Mouse (Mus musculus): ENCODE measurements around the gene Dynll2.
"Not testable (repeated sequence)": the region's sequence is repeated elsewhere in the genome, so short reads cannot be mapped to it uniquely, and the experiment has no call there.

Dynll2 gene

DNA sequence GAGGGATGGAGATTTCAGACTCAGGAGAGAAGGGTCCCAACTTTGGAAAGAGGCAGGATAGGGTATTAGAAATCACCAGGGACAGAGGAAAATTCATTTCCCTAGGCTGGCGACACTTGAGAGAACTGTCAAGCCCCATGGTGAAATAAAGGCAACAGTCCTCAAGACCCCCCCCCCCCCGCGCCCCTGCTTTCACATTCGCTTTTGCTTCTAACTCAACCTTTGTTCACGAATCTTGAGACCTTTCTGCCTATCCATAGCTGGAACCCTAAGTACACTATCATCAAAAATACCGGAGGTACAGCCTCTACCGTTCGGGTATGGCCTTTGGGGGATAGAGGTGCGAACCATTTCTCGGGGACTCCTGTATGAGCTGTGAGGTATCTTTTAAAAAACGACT is 528 bp upstream of the Dynll2 start:
- DNase-seq (ENCODE audit: low read depth) = no peak

DNA sequence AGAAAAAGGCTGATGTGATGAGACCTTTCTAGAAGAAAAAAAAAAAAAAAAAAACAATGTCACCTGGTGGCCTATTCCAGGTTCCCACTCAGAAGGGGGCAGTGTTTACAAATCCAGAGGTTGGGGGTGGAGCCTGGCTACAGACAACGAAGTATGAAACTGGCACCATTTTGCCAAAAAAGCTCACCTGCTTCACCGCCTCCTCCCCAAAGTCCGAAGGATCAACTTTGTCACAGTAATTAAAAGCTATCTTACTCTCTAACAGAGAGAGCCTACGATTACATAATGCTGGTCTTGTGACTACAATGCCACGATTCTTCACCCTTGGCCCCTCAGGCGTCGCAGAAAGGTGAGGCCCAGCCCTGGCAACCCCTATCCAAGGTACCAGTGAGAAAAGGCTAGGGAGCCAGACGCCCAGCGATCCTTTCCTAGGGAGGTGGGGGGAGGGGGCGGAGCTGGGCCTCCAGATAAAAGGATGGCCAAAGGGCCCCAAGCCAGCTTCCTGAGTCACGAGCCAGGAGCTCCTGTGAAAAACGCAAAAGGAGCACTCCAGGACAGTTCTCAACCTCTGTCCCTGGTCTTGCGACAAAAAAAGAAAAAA is 1.1 kb downstream of the Dynll2 start:
- DNase-seq (ENCODE audit: low read depth) = no peak

DNA sequence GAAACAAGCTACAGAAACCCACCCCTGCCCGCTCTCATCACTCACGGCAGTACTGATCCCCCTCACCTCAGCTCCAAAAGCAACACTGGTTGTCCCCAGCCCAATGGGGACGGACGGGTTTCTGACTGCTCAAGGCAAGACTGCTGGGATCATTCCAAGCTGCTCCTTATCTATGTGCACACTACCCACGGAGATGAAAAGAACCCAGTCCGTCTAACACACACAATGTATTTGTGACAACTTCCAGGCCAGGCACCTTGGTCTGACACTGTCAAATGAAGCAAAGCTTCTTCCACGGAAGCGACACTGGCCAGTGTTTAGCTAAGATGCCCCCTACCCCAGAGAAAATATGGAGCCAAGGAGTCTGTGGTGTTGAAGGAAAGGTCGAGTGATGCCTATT is 1.7 kb downstream of the Dynll2 start:
- no peak for DNase-seq (ENCODE audit: low read depth)

DNA sequence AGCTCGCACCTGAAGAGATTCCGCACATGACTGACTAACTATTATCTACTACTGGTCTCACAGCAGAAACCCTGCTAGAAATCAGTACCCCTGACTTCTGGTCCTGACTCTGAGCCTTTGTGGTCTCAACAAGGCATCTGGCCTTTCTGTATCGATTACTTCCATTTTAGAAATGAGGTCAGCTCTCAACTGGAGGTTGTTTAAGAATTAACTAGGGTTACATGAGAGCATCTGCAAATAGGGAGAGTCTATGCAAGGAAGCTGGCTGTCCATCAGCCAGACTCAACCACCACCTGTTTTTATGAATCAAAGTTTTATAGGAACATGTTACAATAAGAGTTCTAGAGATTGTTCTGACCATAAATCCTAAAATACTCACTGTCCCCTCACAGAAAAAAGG is 2.8 kb downstream of the Dynll2 start:
- no peak for DNase-seq (ENCODE audit: low read depth)

DNA sequence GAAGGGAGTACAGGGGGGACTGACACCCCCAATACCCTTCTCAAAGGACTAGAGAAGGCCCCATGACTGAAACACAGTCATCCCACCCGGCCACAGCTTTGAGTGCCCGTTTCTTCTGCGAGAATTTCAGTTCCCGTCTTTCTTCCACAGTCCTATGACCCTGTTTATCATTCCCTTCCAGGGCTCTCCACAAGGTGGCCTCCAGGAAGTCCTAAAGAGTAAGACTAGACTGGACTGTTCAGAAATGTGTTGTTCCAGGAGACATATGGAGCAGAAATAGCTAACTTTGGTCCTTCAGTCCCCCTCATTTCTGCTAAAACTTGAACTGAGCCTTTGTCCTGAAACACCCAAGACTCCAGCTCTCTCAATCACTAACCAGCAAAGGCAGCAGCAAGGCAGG is 8.4 kb downstream of the Dynll2 start:
- DNase-seq (ENCODE audit: low read depth) = no peak

DNA sequence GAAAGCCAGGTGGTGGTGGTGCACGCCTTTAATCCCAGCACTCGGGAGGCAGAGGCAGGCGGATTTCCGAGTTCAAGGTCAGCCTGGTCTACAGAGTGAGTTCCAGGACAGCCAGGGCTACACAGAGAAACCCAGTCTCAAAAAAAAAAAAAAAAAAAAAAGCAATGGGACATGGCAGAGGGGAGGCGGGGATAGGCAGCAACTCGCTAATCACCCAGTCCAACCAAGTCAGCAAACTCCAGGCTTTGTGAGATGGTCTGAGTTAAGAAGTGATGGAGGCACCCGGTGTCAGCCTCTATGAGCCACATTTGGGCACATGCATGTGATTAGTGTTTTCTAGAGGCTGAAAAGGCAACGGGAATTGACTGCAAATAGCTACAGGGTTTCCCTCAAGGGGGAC is 10.3 kb downstream of the Dynll2 start:
- DNase-seq (ENCODE audit: low read depth) = not testable (repeated sequence)

DNA sequence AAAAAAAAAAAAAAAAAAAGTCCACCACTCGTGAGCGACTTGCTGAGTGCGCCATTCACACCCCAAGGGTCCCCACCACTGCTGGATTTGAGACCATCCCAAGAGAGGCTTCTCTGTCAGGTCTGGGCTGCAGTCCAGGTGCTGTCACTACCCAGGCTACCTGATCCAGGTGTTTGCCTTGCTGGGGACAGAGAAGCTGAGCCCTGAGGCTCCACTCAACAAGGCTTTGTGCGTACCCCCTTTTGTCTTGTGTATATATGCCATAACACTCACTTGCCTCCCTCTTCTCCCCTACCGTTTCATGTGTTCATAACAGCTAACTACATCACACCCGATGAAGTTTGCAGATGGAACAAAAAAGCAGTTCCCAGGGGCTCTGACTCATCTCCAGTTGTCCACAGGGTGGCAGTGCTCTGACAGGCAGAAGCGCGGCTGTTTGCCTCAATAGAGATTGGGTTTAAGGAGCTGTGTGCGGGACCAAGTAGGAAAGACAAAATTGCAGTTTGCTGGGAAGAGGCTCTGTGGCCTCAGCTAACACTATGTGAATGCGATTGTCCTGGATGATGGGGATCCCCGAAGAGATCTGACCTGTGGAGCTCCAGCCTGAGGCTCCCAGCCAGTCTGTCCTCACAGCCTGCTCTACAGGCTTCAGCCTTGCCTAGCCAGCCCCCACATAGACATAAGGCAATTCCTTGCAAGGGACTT is 12.7 kb downstream of the Dynll2 start:
- DNase-seq (ENCODE audit: low read depth) = peak; percentile 30

DNA sequence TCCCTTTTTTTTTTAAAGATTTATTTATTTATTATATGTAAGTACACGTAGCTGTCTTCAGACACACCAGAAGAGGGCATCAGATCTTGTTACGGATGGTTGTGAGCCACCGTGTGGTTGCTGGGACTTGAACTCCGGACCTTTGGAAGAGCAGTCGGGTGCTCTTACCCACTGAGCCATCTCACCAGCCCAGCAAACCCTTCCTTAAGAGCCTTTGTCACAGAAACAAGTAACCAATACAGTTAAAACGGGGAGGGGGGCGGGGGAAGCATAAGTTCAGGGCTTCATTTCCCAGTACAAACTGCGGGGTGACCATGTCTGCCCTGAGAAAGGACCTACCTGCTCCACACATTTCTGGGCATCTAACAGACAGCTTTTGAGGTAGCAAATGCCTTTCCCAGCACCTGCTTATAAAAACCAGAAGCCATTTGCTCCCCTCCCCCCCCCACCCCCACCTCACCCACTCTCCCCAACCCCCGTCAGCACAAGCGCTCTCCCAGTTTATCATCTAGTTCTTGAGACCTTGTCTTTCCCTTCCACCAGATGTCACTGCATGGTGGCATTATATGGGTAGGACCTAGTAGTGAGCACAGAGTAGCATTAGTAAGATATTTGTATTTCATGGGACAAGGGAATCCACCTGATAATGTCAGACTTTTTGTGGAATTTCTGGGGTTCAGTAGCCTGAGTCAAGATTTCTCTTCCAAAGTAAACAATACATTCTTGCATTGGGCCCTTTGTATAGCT is 13.6 kb downstream of the Dynll2 start:
- DNase-seq (ENCODE audit: low read depth) = no peak

DNA sequence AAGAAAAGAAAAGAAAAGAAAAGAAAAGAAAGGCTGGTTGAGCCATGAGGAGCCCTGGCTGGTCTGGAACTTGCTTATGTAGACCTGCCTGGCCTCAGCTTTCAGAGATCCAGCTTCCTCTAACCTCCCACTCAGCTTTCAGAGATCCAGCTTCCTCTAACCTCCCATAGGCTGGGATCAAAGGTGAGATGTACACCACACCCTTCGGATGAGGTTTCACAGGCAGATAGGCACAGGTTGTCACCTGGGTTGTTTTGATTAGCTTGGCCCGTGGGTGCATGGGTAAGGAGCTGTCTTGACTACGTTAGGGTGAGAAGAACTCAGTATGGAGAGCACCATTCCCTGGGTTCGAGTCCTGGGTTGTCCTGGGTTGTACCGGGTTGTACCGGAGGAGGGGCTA is 14.5 kb downstream of the Dynll2 start:
- DNase-seq (ENCODE audit: low read depth) = no peak

DNA sequence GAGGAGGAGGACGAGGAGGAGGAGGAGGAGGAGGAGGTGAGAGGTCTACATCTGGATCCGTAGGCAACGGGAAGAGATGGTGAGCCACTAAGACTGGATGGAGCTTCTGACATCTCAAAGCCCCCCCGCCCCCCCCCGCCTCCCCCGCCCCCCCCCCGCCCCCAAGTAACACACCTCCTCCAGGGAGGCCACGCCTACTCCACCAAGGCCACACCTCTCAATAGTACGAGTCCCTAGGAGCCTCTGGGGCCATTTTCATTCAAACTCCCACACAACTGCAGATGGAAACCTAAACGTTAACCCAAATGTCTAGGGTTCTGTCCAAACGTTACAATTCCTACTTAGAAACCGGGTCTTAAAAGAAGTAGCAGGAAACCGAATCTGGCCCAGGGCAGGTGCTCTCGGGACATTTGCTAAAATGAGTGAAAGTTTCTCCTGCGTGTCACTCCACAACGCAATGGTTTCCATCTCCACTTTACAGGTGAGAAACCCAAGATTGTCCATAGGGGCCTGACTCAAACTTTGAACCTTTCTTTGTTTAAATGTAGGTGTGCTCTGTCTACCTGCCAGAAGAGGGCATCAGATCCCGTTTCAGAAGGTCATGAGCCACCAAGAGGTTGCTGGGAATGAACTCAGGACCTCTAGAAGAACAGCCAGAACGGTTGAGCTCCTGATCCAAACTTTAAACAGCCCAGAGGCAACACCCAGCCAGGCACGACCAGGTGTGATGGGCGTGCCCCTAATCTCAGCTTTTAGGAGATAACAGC is 18.8 kb downstream of the Dynll2 start:
- no peak for DNase-seq (ENCODE audit: low read depth)

DNA sequence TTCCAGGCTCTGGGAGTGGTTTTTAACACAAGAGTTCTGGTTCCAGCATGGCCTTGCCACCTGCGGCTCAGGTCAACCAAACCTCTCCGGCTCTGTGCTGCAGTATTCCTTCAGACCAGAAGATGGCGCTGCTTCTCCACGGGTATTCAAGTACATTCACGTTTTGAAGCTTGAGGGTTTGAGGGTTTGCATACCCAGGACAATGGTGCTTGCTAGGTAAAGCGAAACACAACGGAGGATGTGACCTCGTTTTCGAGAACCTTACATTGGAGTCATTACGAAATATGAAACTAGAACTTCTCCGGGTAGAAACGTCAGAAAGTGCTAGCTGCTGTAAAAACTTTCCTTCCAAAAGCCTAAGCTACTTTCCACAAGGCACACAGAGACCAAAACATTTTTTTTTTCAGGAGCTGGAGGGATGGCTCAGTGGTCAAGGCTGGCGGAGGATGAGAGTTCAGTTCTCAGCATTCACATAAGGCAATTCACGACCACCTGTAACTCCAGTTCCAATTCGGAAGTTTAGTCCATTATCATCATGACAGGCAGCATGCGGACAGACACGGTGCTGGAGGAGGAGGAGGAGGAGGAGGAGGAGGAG is 19.5 kb downstream of the Dynll2 start:
- DNase-seq (ENCODE audit: low read depth) = peak; percentile 44

DNA sequence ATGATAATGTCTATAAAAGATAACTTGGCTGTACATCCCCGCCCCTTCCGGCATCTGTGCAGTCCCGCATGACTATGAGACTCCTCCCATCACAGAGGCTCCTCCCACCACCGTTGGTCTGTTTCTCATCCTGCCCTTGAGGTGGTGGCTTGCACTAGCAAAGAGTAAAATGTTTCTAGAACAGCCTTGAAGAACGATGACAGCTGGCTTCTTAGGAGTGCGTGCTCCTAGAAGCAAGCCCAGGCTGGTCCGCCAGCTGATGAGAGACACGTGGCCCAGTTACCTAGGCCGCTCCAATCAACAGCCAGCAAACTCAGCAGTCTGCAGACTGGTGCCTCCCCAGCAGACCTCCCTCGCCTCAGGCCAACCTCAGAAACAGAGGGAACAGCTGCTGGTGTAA is 21.1 kb downstream of the Dynll2 start:
- no peak for DNase-seq (ENCODE audit: low read depth)

DNA sequence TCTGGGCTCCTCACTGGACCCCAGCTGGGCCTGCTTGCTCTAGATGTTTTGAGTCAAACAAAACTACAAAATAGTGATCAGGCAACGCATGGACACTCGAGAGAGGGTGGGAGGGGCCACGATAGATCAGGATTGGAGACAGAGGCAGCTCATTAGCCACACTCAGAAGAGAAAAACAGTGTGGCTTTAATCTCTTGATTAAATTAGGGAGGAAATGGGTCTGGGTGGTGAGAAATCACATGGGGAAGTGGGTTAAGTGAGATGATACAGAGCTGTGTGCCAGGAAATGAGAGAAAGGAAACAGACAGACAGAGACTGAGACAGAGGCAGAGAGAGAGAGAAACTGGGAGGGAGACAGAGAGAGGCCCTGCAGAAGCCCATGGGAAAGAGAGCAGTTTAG is 22.0 kb downstream of the Dynll2 start:
- DNase-seq (ENCODE audit: low read depth) = no peak

DNA sequence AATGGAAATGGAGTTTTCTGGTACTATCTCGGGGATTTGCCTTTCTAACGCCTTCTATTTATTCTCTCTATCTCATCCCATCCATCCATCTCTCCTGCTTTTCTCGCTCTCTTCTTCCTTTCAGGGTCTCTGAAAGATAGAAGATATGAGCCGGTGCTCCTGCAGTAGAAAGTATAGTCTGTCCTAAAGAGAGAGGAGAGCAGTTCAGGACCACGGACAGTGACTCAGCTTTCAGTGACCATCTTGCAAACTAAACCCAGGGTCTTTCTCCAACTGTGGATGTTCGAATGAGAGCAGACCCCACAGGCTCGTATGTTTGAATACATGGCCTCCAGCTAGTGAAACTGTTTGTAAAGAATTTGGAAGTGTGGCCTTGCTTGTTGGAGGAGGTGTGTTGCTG is 30.3 kb downstream of the Dynll2 start:
- DNase-seq (ENCODE audit: low read depth) = no peak

DNA sequence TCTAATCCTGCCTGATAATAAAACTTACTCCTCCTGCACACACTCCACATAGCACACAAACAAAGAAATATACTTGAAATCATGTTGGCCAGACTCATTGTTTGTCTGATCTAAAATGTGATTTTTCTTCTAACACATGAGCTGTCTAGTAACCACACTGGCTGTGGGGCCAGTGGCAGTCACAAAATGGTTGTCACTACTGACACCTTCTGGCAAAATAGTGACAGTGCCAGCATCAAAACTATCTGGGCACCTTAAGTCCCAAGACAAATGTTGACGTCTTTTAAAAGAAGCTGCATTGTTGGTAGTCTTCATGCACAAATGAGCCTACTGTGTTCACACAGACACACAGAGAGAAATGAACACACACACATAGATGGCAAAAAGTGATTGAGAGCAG is 32.2 kb downstream of the Dynll2 start:
- no peak for DNase-seq (ENCODE audit: low read depth)

DNA sequence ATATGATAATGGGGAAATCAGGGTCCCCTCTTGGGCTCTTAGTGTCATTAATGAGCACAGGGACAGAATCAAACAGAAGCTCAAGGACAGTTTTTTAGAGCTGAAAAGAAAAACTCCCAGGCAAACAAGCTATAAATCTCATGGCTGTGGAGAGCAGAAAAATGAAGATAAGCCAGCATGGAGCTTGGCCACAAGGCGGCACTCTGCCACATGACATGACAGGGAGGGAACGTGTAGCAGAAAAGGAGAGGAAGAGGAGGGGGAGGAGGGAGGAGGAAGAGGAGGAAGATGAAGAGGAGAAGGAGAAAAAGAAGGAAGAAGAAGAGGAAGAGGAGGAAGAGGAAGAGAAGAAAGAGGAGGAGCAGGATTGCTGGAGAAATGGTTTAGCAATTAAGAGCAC is 37.3 kb downstream of the Dynll2 start:
- no peak for DNase-seq (ENCODE audit: low read depth)

DNA sequence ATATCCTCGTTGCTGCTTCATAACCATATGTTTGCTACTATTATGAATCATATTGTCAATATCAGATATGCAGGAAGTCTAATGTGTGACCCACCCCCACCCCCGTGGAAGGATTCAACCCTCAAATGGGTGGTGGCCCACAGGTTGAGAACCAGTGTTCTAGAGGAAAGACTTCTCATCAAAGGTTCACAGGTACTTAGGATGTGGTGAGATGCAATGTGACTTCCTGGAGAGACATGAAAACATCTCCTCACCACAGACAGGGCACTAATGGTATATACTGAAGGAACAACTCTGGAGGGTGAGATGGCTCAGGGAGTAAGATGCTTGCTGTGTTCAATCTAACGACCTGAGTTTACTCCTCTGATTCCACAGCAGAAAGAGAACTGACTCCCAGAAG is 51.9 kb downstream of the Dynll2 start:
- no peak for DNase-seq (ENCODE audit: low read depth)

DNA sequence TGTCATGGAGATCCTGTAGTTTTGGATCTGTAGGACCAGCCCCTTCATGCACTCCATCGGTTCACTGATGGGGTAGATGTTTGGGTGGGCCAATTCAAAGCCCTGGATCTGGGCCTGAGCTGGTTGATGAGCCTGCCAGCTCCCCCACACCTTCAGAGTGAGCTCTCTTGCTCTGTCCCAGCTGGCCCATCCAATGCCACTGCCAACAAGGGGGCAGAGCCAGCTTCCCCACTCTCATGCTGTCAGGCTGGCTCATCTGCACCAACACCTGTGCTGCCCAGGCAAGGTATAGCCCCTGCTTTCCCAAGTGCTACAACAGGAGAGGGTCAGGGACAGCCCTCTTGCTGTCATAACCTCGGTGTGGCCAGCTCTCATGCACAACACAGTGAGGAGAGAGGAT is 53.6 kb downstream of the Dynll2 start:
- no peak for DNase-seq (ENCODE audit: low read depth)

DNA sequence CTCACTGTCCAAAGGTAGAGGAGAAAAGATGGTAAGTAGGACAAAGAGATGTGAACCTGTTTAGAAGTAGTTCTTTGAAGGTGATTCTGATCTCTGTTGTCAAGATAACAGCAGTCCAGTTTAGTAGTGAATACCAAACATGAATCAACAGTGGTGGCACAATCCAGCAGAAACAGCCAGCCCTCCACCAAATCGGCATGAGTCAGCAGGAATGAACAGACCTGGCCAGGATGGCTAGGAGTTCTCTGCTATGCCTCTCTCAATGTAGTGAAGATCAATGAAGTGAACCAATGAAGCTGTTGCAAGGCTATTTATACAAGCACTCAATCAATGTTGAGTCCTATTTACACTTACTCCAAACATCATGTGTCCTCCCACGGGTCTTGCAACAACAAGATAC is 57.0 kb downstream of the Dynll2 start:
- DNase-seq (ENCODE audit: low read depth) = no peak

Measured in fibroblast of lung, adult 2 months (primary cell).